Mouse (Mus musculus) monocyte, adult 2 months (primary cell): ENCODE results near the gene Cmss1.

Source experiments
- DNase-seq, 2 experiments: peaks; one replicate each; pipeline ENCODE4 v3.0.0; 2022; ENCODE audit warnings: low spot score in 2 of 2, low read depth in 1 of 2

The Cmss1 gene

DNA sequence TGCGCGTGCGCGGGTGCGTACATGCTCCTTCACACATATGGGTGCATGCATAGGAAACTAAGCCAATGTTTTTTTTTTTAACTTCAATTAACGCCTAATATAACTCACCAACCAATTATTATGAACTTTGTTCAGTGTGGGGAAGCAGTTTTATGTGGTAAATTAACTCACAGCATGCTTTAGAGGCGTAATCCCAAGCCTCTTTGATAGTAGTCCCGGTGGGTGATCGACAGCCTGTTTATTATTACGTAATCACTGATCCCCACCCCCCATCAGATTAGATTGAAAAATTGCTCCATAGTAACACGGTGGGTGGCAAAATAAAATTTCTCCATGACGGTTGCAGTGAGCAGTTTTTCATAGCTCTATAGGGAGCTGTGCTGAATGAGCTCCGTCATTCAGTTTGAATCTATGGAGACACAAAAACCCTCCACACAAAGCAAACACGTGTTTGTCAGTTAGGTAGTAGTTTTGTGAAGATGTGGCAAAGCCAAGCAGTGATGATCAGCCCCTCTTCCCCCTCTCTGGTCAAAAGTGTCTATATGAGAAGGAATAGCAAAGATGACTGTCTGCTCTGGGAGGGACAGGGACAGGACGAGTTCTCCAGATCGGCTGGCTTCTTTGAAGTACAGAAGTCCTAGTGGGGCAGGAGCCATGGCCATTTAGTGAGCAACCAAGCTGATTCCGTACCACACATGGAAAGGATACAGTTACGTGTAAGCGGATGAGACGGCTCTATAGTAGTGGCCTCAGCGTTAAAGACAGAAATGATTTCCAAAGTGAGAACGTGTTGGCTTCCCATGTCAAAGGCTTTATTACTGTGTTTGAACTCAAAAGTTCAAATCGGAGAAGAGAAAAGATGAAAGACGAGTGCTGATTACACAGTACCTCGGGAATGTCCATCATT lies 303.6 kb downstream of the Cmss1 start:
- DNase-seq = no peak

DNA sequence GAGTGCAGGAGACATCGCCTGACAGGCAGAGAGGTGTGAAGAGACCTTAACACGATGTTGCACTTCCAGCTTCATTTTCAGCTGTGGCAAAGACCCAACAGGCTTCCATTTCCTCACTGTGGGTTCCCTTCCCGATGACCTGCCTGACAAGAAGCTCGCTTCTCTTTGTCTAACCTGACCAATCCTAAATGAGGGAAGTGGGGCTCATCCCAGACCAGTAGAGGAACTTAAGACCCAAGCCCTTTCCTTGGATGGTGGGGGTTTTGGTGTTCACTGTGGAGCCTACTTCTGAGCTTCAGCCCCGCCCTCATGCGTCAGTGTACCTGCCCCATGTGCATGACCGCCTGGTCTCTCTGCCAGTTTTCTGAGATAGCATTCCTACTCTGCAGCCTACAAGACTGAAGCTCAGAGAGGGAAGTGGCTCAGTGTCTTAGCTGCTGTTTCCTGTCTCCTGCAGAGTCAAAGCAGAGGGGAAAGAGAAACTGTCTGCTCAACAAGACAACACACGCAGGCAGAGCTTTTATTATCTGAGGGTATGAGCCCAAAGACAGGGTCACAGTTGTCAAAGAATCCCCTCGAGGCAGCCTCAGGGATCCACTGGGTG lies 305.1 kb downstream of the Cmss1 start:
- DNase-seq = no peak

DNA sequence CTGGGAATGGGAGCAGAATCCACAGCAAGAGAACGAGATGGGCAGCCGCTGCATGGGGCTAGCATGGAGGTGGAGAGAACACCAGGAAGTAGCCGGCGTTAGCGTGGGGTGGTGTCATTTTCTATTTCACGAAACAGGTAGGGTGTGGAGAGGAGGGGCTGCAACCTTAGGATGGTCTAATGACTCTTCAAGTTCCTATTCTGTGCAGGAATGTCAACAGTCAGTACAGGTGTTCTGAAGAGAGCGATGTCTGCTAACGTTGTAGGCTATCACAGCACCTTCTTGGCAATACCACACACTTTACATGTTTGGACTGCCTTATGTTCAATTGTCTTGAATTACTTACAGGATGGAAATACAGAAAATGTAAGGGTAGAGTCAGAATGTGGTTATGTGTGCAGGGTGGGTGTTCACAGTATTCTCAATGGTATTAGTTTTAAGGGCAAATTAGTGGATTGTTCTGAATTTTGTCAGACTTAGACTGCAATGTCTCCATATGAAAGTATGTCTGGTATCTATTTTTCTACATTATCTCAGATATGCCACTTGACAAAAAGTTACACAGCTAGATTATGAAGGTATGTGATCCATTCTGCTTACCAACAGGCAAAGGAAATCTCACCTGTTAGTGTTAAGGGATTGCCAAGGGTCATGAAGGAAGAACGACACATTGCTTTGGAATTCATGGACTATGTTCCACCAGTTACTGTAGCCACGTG lies 311.3 kb downstream of the Cmss1 start:
- DNase-seq = no peak

DNA sequence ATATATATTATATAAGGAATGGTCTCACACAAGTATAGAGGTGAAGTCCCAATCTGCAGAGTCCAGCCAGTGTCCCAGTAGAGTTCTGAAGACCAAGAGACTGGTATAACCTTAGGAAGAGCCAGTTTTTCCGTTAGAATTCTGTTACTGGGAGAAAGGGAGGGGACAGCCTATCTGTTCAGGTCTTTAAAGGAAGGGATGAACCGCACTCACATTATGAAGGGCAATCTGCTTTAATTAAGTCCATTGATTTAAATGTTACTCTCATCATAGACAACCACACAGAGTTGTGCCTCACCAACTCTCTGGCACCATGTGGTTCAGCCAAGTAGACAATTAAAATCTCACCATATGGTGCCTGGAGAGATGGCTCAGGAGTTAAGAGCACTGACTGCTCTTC lies 313.9 kb downstream of the Cmss1 start, which contains the start of gene Tmem30c:
Gene Tmem30c, minus strand, starts transcription at position 101 of the 400 bp plus-strand sequence.
- no peak for DNase-seq

DNA sequence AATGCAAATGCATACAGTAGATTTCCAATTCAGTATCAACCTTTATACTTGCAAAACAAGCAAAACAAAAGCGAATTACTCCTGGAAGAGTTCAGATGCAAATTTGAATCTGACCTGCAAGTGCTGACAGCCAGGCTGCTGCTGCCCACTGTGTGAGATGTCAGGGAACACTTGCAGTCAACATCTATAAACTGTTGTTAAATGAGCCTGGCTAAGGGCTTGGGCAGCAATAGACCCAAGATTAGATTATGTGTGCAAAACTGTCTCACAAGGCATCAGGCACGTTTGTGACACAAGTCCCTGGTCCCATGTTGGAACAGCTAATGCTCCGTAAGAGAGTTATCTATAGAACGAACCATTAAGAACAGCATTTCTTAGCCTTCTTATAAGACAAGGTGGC lies 314.4 kb downstream of the Cmss1 start:
- no peak for DNase-seq

DNA sequence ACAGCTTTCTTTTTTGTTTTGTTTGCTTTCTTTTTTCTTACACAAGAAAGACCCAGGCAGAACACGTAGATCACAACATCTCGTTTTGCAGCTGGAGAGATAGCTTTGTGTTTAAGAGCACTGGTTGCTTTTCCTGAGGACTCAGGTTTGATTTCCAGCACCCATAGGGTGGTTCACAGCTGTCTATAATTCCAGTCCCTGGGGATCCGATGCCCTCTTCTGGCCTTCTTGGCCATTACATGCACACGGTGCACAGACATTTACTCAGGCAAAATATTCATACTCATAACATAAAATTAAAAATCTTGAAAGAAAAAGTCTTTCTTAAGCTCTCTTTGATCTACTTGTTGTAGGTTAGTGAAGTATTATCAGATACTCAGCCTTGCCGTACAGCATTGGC lies 315.0 kb downstream of the Cmss1 start:
- no peak for DNase-seq

DNA sequence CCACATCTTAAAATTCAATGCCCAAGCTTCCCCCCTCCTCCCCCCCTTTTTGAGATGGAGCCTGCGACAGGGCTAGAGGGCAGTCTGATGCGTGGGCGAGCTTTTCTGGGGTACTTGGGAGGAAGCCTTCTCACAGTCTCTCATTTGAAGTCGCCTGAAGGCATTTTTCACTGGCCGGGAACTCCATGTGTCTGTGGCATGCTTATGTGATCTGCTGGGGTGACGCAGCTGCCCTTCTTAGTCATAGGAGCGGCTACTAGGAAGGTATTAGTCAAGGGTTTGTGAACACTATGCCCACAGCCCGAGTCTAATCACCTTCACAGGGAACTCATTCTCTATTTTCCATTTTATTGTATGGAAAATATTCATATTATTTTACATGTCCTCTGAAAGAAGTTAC lies 325.2 kb downstream of the Cmss1 start:
- DNase-seq = no peak

DNA sequence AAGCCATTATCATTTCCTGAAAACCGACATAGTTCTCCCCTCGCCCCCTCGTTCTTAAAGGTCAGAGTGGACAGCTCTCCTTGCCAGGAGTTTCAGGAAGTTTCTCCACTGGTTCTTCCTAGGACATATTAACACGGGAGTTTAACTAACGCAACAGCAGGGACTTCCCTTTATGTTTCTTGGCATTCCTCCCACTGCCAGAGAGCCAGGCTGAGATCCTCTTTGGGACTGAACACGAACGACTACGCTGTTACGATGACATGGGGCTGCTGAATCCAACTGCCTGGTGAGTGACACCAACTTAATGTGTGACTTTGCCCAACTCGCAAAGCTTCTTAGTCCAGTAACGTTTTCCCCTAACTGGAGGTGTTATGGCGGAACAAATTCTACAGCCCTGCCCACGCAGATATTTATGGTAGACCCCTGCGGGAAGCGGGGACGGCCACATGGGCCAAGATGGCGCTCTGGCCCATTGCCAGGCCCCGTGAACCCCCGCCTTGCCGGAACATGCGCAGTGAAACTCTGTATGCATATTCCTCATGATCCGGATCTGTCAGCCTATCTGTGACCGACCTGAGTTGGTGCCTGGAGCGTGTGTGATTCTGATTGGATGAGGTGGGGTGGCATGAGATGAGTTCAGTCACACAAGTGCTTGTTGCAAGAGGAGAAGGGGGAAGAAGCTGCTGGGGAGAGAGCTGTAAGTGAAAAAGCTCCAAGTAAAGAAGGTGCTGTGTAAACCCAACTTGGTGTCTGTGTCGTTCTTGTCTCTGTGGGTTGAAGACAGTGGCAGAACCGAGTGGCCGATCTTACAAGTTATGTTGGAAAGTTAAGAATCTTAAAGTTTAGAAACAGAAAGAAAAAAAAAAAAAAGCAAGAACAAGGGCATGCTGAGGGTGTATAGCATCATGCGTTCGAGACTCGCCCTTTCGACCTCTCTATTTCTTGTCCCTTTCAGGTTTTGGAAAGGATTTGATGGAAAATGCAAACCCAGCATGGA lies 326.1 kb downstream of the Cmss1 start:
- DNase-seq = no peak

DNA sequence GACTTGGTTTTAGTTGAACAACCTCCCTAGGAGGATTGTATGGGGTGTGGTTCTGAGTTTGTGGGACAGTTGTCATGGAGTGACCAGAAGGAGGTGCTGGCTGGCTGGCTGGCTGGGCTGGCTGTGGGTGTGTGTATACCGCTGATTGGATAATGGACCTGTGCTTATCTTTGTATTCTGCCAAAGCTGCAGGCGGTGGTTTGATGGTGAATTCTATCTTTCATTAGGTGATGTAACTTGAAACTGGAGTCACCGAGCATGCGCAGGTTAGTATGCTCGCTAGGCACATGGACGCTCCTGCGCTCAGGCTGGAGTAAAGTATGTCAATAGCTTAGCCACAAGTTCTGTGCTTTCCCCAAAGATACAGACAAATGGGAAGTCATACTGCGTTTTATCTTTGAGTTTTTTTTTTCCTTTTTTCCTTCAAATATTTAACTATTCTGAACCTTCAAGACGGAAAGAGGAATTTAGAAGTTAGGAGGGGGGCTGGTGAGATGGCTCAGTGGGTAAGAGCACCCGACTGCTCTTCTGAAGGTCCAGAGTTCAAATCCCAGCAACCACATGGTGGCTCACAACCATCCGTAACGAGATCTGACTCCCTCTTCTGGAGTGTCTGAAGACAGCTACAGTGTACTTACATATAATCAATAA lies 327.6 kb downstream of the Cmss1 start:
- DNase-seq = no peak

DNA sequence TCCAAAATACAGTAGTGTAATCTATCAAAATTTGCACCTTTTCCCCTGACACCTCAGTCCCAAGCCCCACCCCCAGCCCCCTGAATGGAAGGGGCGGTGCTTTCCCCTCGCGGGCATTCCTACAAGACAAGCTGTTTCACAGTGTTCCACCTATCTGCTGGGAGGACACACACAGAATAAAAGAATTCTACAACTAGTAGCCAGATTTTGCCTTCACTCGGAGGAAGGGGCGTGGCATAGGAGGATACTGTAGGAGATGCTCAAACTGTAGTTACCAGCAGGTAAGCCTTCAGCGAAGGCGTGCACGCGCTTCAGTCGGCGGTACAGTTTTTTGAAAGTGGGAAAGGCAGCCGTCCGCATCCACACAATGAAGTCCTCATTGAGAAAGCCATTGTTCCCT lies 336.9 kb downstream of the Cmss1 start:
- no peak for DNase-seq

DNA sequence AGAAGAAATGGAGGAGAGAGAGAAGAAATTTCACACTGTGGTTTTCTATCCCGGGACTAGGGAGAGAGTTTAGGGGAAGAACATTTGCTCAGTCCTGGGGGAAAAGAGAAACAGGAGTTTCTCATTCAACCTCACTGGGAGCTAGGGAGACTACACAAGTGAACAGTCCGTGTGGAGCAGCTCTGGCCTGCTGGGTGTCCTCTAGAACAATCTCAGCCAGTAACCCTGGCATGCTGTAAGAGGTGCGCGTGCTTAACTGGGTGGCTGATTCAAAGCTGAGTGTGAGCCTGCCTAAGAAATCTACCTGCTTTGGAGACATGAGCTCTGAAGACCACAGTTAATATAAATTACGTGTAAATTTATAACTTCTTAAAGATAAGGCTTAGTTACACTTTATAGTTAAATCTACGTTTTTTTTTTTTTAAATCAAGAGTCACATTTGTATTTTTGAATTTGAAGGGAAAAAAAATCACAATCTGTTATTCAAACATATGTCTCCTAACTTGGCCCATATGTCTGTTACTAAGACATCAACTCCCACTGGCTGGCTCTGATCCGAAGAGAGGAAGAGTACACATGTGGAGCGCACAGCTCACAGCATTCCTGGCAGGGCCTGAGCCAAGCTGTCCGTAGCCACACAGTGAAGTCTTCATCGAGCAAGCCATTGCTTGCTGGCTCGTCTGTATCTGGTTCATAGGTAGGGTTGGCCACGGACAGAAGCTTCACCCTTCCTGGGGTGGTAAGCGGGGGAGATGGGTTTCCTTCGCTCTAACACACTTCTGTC lies 338.4 kb downstream of the Cmss1 start:
- DNase-seq = no peak

DNA sequence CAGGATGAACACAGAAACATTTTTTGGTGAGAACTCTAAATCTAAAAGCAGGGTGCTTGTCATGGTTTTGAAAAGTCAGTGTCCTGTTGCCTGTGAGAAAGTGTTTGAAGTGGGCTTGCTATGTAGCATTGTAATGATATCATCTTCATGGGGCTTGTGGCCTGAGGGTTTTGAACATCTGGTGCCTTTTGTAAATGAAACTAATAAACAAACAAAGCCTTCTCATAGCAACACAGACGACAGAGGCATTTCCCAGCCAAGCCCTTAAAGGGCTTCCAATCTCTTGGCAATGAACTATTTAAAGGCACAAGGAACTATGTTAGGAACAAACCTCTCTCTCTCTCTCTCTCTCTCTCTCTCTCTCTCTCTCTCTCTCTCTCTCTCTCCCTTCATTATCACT lies 339.6 kb downstream of the Cmss1 start:
- DNase-seq = no peak

DNA sequence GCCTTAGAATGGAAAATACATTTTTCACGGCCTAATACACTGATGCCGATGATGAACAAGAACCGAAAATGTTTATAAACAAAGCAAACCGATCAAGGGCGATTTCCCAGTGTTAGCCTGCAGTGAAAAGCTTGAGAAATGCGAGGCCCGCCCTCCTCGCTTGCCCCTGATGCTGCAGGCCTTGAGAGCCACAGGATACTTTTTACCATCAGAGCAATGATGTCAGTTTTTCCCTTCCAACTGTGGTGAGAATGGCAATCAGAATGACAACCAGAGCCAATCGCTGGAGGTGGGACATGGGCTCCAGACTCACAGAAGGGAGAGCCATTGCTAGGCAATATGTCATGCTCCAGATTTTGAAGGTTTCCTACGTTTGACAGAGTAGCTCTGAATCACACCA lies 346.5 kb downstream of the Cmss1 start:
- DNase-seq = no peak

DNA sequence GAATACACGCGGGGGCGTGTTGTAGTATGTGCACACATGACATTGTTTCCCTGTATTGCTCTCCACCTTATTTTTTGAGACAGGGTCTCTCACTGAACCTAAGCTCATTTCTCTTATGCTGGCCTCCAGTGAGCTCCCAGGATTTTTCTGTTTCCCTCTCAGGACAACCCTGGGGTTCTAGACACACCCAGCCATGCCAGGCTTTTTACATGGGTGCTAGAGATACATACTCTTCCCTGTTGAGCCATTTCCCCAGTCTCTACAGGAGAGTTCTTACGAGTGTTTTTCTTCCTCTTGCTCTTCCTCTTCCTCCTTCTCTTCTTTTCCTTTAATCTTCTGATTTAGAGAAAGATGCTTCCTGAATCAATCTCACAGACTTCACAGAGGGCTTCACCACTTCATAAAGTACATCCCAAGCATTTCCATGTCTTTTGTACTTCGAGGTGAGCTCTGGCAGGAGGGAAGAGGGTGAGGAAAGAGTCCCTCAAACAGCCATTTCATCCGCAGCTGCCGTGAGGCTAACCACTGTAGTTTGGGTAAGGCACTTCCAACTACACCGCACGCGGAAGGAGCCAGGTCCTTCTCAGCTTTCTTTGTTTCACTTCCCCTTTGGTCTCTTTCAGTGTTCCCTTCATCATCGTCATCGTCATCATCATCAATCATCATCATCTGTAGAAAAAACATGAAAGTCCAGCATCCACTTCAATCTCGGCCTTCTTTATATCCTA lies 347.1 kb downstream of the Cmss1 start:
- DNase-seq = peak; percentile 8 to 9
